ENCODE assay signal across 21 mouse cellular contexts in genomic region chr13:101730351-101730750, GRCm38 (mm10). TPM values are rescaled to one million over a fixed set of nuclear protein-coding genes. Genes with fewer than 3 reads are reported as not detected.
DNase-seq lines count a peak whose midpoint lies in the region; ATAC-seq and TF ChIP-seq lines count a peak whose summit lies in the region.
"Had no signal": no experiment of that assay in that cellular context is flagged by ENCODE, and none has a peak within 500 bp of the region (broad histone marks: within the 10 kb centered on the region; RNA-seq: fewer than 3 reads in every experiment).

No protein-coding gene starts in this region.

- no peak for TF ChIP-seq POLR2A in myocyte (IDR thresholded peaks at IDR 0.05; ENCODE audit: insufficient read length, low read depth)

- no peak overlapping the region for H3ac ChIP-seq in myocyte (ENCODE audit: control insufficient read depth, insufficient read length)

- 70% methylated on average over 8 of the region's 8 CpGs for WGBS in kidney, embryonic 15.5 days
- WGBS in embryonic facial prominence, embryonic 14.5 days: 55% methylated on average over 8 of the region's 8 CpGs
- WGBS in limb, embryonic 10.5 days: 82% methylated on average over 8 of the region's 8 CpGs

- H3K27me3 ChIP-seq in kidney, embryonic 15.5 days: no peaks in the 10 kb centered on the region
- H3K27me3 ChIP-seq in embryonic facial prominence, embryonic 14.5 days (replicated peaks; ENCODE audit: control insufficient read depth, insufficient read depth, low read length): no peaks in the 10 kb centered on the region
- no peaks in the 10 kb centered on the region for H3K27me3 ChIP-seq in myocyte (ENCODE audit: control insufficient read depth, insufficient read depth, insufficient read length)
- H3K27me3 ChIP-seq in limb, embryonic 10.5 days (ENCODE audit: low read depth, poor library complexity, severe bottlenecking): peaks cover 63% of the 10 kb centered on the region; the same call in 1 of the 2 replicates
- H3K27me3 ChIP-seq: liver, embryonic 12.5 days had no signal

- no peak overlapping the region for H3K4me3 ChIP-seq in kidney, embryonic 15.5 days (replicated peaks)
- no peak overlapping the region for H3K4me3 ChIP-seq in embryonic facial prominence, embryonic 14.5 days (ENCODE audit: low read depth, low read length)
- no peak overlapping the region for H3K4me3 ChIP-seq in myocyte
- H3K4me3 ChIP-seq in limb, embryonic 10.5 days: no peak overlapping the region
- H3K4me3 ChIP-seq: heart, embryonic 10.5 days; limb, embryonic 12.5 days; liver, embryonic 12.5 days had no signal

- H3K4me2 ChIP-seq in kidney, embryonic 15.5 days: no peak overlapping the region
- no peak overlapping the region for H3K4me2 ChIP-seq in embryonic facial prominence, embryonic 14.5 days (ENCODE audit: low read depth, low read length)
- peak overlapping the region; percentile 87 for H3K4me2 ChIP-seq in myocyte (ENCODE audit: low read depth)
- H3K4me2 ChIP-seq: limb, embryonic 12.5 days; liver, embryonic 12.5 days; midbrain, embryonic 11.5 days had no signal

- H3K36me3 ChIP-seq in kidney, embryonic 15.5 days: no peaks in the 10 kb centered on the region
- H3K36me3 ChIP-seq in embryonic facial prominence, embryonic 14.5 days (ENCODE audit: control insufficient read depth, insufficient read depth, low read length): no peaks in the 10 kb centered on the region
- H3K36me3 ChIP-seq in myocyte (ENCODE audit: control insufficient read depth, insufficient read depth): no peaks in the 10 kb centered on the region
- no peaks in the 10 kb centered on the region for H3K36me3 ChIP-seq in limb, embryonic 10.5 days
- H3K36me3 ChIP-seq: heart, embryonic 10.5 days; limb, embryonic 12.5 days; liver, embryonic 12.5 days had no signal

- H3K27ac ChIP-seq in kidney, embryonic 15.5 days: peak overlapping the region; percentile 58; the same call in 1 of the 2 replicates
- peak overlapping the region; percentile 22; the same call in 1 of the 2 replicates for H3K27ac ChIP-seq in embryonic facial prominence, embryonic 14.5 days (replicated peaks; ENCODE audit: low read depth, low read length)
- no peak overlapping the region for H3K27ac ChIP-seq in limb, embryonic 10.5 days
- H3K27ac ChIP-seq: heart, embryonic 10.5 days; limb, embryonic 12.5 days; liver, embryonic 12.5 days had no signal

- H3K4me1 ChIP-seq in kidney, embryonic 15.5 days: peaks cover 42% of the 10 kb centered on the region
- H3K4me1 ChIP-seq in embryonic facial prominence, embryonic 14.5 days (ENCODE audit: control insufficient read depth, insufficient read depth, low read length): peaks cover 46% of the 10 kb centered on the region
- peaks cover 40% of the 10 kb centered on the region for H3K4me1 ChIP-seq in limb, embryonic 10.5 days

- ATAC-seq in kidney, embryonic 15.5 days (replicated peaks; ENCODE audit: low FRiP score): no peak
- peak; percentile 31; the same call in 1 of the 2 replicates for ATAC-seq in common myeloid progenitor, adult 5-6 weeks (replicated peaks; ENCODE audit: low read depth, poor library complexity, severe bottlenecking)
- ATAC-seq in embryonic facial prominence, embryonic 14.5 days (ENCODE audit: low read depth): no peak
- ATAC-seq: liver, embryonic 12.5 days had no signal

- H3K79me2 ChIP-seq in myocyte (ENCODE audit: control insufficient read depth, insufficient read depth): peaks cover 88% of the 10 kb centered on the region

- H3K9me3 ChIP-seq in kidney, embryonic 15.5 days (replicated peaks): no peaks in the 10 kb centered on the region
- no peaks in the 10 kb centered on the region for H3K9me3 ChIP-seq in embryonic facial prominence, embryonic 14.5 days (ENCODE audit: control insufficient read depth, low read length)
- H3K9me3 ChIP-seq in limb, embryonic 10.5 days (replicated peaks): no peaks in the 10 kb centered on the region
- H3K9me3 ChIP-seq: heart, embryonic 10.5 days; limb, embryonic 12.5 days; liver, embryonic 12.5 days had no signal

- no peak for DNase-seq in kidney, adult 8-10 months
- no peak for DNase-seq in embryonic facial prominence, embryonic 14.5 days (ENCODE audit: low spot score)
- no peak for DNase-seq in limb, embryonic 10.5 days (ENCODE audit: low spot score)
- DNase-seq in layer of hippocampus, postnatal 14 days (ENCODE audit: low spot score in 2 of 2): no peak
- no peak for DNase-seq in spleen, postnatal 4 days (ENCODE audit: low spot score in 2 of 2)
- DNase-seq: adrenal gland, adult 2 months; cerebellum, adult 11-12 months; cerebellum, postnatal 10 days; kidney, adult 11 months; kidney, postnatal 10 days; layer of hippocampus, postnatal 36 days; lung, adult 2 months; lung, postnatal 4 days; thymus, postnatal 14 days had no signal

- no peak overlapping the region for H3K9ac ChIP-seq in kidney, embryonic 15.5 days
- no peak overlapping the region for H3K9ac ChIP-seq in embryonic facial prominence, embryonic 14.5 days (ENCODE audit: low read depth, low read length)
- H3K9ac ChIP-seq: limb, embryonic 12.5 days; liver, embryonic 12.5 days had no signal

TF ChIP-seq in myocyte, 11 proteins besides CTCF, POLR2A, EP300 and RAD21:
- TF ChIP-seq MYOG (IDR thresholded peaks at IDR 0.05; ENCODE audit: control insufficient read depth in 1 of 3, insufficient read depth in 1 of 3, insufficient read length in 2 of 3, low read depth in 2 of 3): no peak
- no peak for TF ChIP-seq USF1 (IDR thresholded peaks at IDR 0.05; ENCODE audit: low read depth)
- TF ChIP-seq POLR2AphosphoS2 (IDR thresholded peaks at IDR 0.05; ENCODE audit: insufficient read length, low read depth): no peak
- no peak for TF ChIP-seq TCF12 (IDR thresholded peaks at IDR 0.05; ENCODE audit: insufficient read depth, poor library complexity, severe bottlenecking)
- no peak for TF ChIP-seq MAX (IDR thresholded peaks at IDR 0.05; ENCODE audit: low read depth)
- TF ChIP-seq REST (IDR thresholded peaks at IDR 0.05; ENCODE audit: insufficient read depth, insufficient read length): no peak
- no peak for TF ChIP-seq TCF3 (IDR thresholded peaks at IDR 0.05; ENCODE audit: insufficient read length, low read depth)
- no peak; the same call in 1 of the 2 replicates for TF ChIP-seq CEBPB (IDR thresholded peaks at IDR 0.05; ENCODE audit: insufficient read depth, poor library complexity, severe bottlenecking)

RNA-seq across cellular contexts. Expression of gene Pik3r1, which starts 37.7 kb away (rescaled TPM):
- 40.3 and 40.9 TPM in 2 replicates for polyA plus RNA-seq in kidney, embryonic 15.5 days (2015; fragmentation: Nextera tagmentation; extraction: Ambion mirVana)
- total RNA-seq in common myeloid progenitor, adult 5-6 weeks (2017): 114 and 116 TPM in 2 replicates
- polyA plus RNA-seq in embryonic facial prominence, embryonic 14.5 days (2014; fragmentation: Nextera tagmentation; extraction: Ambion mirVana): 45.9 and 49.1 TPM in 2 replicates
- 6.8 TPM for polyA plus RNA-seq in myocyte (2012; fragmentation: generic; extraction: Trizol)
- 9.8 and 13.9 TPM in 2 replicates for polyA plus RNA-seq in limb, embryonic 10.5 days (2016; fragmentation: Nextera tagmentation; extraction: Ambion mirVana)
- total RNA-seq in layer of hippocampus, postnatal 14 days (2021): 100 to 1,000 TPM in 1 of 2 experiments, 10 to 100 TPM in 1; 98.7 to 102 TPM
